Mouse (Mus musculus): Measurements from ENCODE around the gene Rasl11a. TPM values are rescaled to one million over a fixed set of nuclear protein-coding genes. Genes with fewer than 3 reads are reported as not detected.
A peak's percentile ranks its signal among the peaks of the same experiment; 100 is the strongest.
"Not testable (repeated sequence)": the region's sequence is repeated elsewhere in the genome, so short reads cannot be mapped to it uniquely, and the experiment has no call there.

Rasl11a gene
- polyA plus RNA-seq, 1 experiment: 5.8 TPM

GRCm38 (mm10) chr5:146892904-146893303 is 48.0 kb downstream of the Rasl11a start:
- TF ChIP-seq POLR2A (IDR thresholded peaks at IDR 0.05; ENCODE audit: low read depth, low read length) (no peak), CTCF (IDR thresholded peaks at IDR 0.05; ENCODE audit: extremely low read depth, insufficient read length, insufficient replicate concordance, low read depth, low read length) (no peak)
- Histone ChIP-seq H3K27ac (ENCODE audit: insufficient read depth, low read depth, low read length) (no peak overlapping the region), H3K27me3 (ENCODE audit: control insufficient read depth, insufficient read depth, low read length) (no peaks in the 10 kb centered on the region), H3K36me3 (ENCODE audit: control insufficient read depth, insufficient read depth, low read length) (no peaks in the 10 kb centered on the region), H3K4me3 (ENCODE audit: low read depth, low read length) (no peak overlapping the region), H3K4me1 (ENCODE audit: control insufficient read depth, insufficient read depth, insufficient read length, low read length) (no peaks in the 10 kb centered on the region)
- WGBS: 71% methylated on average over 4 of the region's 4 CpGs

- Histone ChIP-seq H3K36me3 (ENCODE audit: control insufficient read depth, insufficient read depth, low read length) (no peaks in the 10 kb centered on the region), H3K4me1 (ENCODE audit: control insufficient read depth, insufficient read depth, insufficient read length, low read length) (no peaks in the 10 kb centered on the region), H3K4me3 (ENCODE audit: low read depth, low read length) (no peak overlapping the region), H3K27ac (ENCODE audit: insufficient read depth, low read depth, low read length) (no peak overlapping the region), H3K27me3 (ENCODE audit: control insufficient read depth, insufficient read depth, low read length) (no peaks in the 10 kb centered on the region)
- peak; percentile 58; the same call in 1 of the 2 replicates for TF ChIP-seq CTCF (IDR thresholded peaks at IDR 0.05; ENCODE audit: extremely low read depth, insufficient read length, insufficient replicate concordance, low read depth, low read length)
- TF ChIP-seq POLR2A (IDR thresholded peaks at IDR 0.05; ENCODE audit: low read depth, low read length): no peak
- WGBS: 91% methylated on average over 11 of the region's 11 CpGs
These were observed 48.8 kb downstream of the Rasl11a start for GRCm38 (mm10) chr5:146893478-146894182.

GRCm38 (mm10) chr5:146895667-146896066 is 50.8 kb downstream of the Rasl11a start:
- H3K4me1 ChIP-seq (ENCODE audit: control insufficient read depth, insufficient read depth, insufficient read length, low read length); H3K36me3 ChIP-seq (ENCODE audit: control insufficient read depth, insufficient read depth, low read length); H3K27me3 ChIP-seq (ENCODE audit: control insufficient read depth, insufficient read depth, low read length); H3K4me3 ChIP-seq (ENCODE audit: low read depth, low read length); H3K27ac ChIP-seq (ENCODE audit: insufficient read depth, low read depth, low read length): not testable (repeated sequence)
- WGBS: 93% methylated on average over 16 of the region's 16 CpGs

DNA sequence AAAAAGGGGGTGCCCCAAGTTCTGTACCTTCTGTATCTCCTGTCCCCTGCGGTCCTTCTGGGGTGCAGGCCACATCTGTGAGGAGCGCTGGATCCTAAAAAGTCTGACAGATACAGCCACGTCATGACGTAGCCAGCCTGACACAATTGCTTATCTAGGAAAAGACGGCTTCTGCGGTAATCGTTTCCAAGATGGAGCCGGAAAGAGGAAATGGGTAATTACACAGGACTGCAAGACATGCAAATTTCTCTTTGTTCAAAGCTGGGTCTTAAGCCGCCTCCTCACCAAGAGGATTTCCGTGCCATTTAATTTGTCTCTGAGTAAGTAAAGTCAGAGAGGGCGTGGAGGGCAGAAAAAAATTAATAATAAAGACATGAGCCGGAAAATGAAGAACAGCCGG is 52.1 kb downstream of the Rasl11a start:
- H3K27ac ChIP-seq (ENCODE audit: insufficient read depth, low read depth, low read length): no peak overlapping the region
- no peaks in the 10 kb centered on the region for H3K27me3 ChIP-seq (ENCODE audit: control insufficient read depth, insufficient read depth, low read length)
- no peak for TF ChIP-seq POLR2A (IDR thresholded peaks at IDR 0.05; ENCODE audit: low read depth, low read length)
- no peaks in the 10 kb centered on the region for H3K36me3 ChIP-seq (ENCODE audit: control insufficient read depth, insufficient read depth, low read length)
- WGBS: 67% methylated on average over 13 of the region's 13 CpGs
- no peaks in the 10 kb centered on the region for H3K4me1 ChIP-seq (ENCODE audit: control insufficient read depth, insufficient read depth, insufficient read length, low read length)
- no peak overlapping the region for H3K4me3 ChIP-seq (ENCODE audit: low read depth, low read length)

Other genes with a start within 250 kb of the Rasl11a start
- 5.8 and 16.7 TPM in 2 replicates for gene Usp12, start 50.1 kb upstream of the Rasl11a start, polyA plus RNA-seq (2012; rRNA removed)
- gene Rpl21, start 12.2 kb upstream of the Rasl11a start, polyA plus RNA-seq (2012; rRNA removed): 15.6 and 16.3 TPM in 2 replicates
- gene Gtf3a, start 103.6 kb downstream of the Rasl11a start, polyA plus RNA-seq (2012; rRNA removed): 31.9 and 51.6 TPM in 2 replicates
- gene Mtif3, start 118.7 kb downstream of the Rasl11a start, polyA plus RNA-seq (2012; rRNA removed): 7.2 and 13.1 TPM in 2 replicates
- gene Lnx2, start 231.5 kb downstream of the Rasl11a start, polyA plus RNA-seq (2012; rRNA removed): 24.6 and 44.9 TPM in 2 replicates
- 17.2 and 33.0 TPM in 2 replicates for gene Polr1d, start 232.0 kb downstream of the Rasl11a start, polyA plus RNA-seq (2012; rRNA removed)

Measured in small intestine, adult 2 months (tissue).